Mouse (Mus musculus) left cerebral cortex, adult 2 months (tissue): Measurements from ENCODE around the gene Dnal1. TPM values are rescaled to one million over a fixed set of nuclear protein-coding genes. Genes with fewer than 3 reads are reported as not detected.
"Not testable (repeated sequence)": the region's sequence is repeated elsewhere in the genome, so short reads cannot be mapped to it uniquely, and the experiment has no call there.

ENCODE experiments used
- DNase-seq, 2 experiments: peaks; one replicate each; pipeline ENCODE4 v3.0.0; 2021 to 2022; ENCODE audit warnings: low spot score in 2 of 2, mixed read lengths in 1 of 2; ENCODE audit errors: extremely low spot score in 1 of 2
- H3K27ac ChIP-seq: fragments of 200-600 bp; 2 replicates; pipeline ENCODE4 v1.8.1; 2022
- H3K4me3 ChIP-seq: fragments of 200-600 bp; 2 replicates; pipeline ENCODE4 v1.8.1; 2022
- CTCF ChIP-seq: fragments of 200-600 bp; IDR thresholded peaks from 2 replicates; pipeline ENCODE4 v1.8.1; 2022; ENCODE audit warnings: antibody characterized with exemption, mild to moderate bottlenecking, moderate library complexity
- intact Hi-C: fragments of 180-260 bp; cut with DNase I; formaldehyde crosslinking; loops from one replicate; pipeline ENCODE4 v1.15.1; 2025
- total RNA-seq, 2 experiments: library from RNA; stranded (reverse); gene quantifications; 2 replicates each; pipeline ENCODE4 v1.2.3; 2021

Dnal1 gene
- total RNA-seq, 2 experiments from 2014 or later: 94.4 to 103 TPM

DNA sequence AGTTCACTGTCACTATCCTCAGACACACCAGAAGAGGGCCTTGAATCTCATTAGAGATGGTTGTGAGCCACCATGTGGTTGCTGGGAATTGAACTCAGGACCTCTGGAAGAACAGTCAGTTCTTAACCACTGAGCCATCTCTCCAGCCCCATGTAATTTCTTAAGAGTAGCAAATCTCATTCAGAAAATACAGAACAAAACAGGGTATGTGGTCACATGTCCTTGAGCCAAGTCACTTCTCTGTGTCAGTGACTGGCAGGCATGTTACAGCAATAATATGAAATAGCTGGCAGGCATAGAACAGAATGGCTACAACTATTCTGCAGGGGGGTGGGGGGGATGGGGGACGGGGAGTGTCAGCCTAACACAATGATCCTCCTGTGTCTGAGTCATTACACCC is 14.1 kb upstream of the Dnal1 start:
- intact Hi-C loops: no loop called here
- TF ChIP-seq CTCF: no peak
- no peak overlapping the region for H3K27ac ChIP-seq
- no peak for DNase-seq
- no peak overlapping the region; the same call in 1 of the 2 replicates for H3K4me3 ChIP-seq

DNA sequence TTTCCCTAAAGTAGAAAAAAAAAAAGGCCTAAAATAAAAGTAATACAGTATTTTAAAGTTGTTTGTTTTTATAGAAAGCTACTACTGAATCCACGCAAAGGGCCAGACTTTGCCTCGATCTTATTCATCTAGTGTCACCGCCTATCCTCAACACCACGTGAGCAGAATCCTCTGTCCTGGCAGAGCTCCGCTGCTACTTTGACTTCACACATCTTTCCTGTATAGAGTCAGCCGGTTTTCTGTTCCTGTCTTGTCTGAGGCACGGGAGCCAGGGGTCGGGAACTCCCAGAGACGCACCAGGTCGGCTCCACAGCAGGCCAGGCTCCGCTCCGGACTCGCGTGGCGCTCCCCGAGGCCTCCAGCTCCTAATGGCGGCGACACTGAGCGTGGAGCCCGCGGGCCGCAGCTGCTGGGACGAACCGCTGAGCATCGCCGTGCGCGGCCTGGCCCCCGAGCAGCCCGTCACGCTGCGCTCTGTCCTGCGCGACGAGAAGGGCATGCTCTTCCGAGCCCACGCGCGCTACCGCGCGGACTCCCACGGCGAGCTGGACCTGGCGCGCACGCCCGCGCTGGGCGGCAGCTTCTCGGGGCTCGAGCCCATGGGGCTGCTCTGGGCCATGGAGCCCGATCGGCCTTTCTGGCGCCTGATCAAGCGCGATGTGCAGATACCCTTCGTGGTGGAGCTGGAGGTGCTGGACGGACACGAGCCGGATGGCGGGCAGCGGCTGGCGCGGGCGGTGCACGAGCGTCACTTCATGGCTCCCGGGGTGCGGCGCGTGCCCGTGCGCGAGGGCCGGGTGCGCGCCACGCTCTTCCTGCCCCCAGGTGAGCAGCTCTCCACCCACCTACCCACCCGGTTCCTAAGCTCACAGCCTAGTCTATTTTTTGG is 13.3 kb upstream of the Dnal1 start, which contains the start of gene Acot6:
Acot6 (plus strand) TSS at position 51 of the 889 bp plus-strand sequence.
- intact Hi-C loops: not testable (repeated sequence)
- Histone ChIP-seq H3K4me3 (peak within 1 kb of the TSS; percentile 64), H3K27ac (peak within 1 kb of the TSS; percentile 84)
- DNase-seq: peak; percentile 31 to 52

DNA sequence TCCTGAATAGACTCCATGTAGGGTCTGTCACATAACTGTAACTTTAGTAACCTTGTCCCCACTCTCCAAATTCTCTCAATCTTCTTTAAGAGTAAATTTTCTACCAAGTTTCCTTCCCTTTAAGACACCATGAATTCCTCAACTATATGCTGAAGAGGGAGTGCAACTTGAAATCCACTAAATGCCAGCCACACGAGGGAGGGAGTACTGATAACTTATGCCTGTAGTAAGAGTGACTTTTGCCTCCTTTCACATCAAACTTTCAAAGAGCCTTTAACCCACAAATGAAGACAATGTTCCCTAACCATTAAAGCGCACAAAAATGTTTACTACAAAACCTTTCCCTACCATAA is 12.7 kb upstream of the Dnal1 start:
- Histone ChIP-seq H3K27ac (peak overlapping the region; percentile 84), H3K4me3 (peak overlapping the region; percentile 64)
- TF ChIP-seq CTCF: no peak
- no peak for DNase-seq
- intact Hi-C loops: no loop called here

DNA sequence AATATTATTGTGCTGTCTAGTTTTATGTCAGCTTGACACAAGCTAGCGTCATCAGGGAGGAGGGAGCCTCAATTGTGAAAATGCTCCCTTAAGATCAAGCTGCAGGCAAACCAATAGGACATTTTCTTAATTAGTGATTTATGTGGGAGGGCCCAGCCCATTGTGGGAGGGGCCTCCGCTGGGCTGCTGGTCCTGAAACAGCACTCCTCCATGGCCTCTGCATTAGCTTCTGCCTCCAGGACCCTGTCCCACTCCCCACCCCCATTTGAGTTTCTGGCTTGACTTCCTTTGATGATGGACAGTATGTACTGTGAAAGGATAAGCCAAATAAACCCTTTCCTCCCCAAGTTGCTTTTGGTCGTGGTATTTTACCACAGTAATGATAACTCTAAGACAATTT is 7.2 kb upstream of the Dnal1 start:
- no peak for DNase-seq
- Histone ChIP-seq H3K27ac (no peak overlapping the region), H3K4me3 (no peak overlapping the region)
- no peak for TF ChIP-seq CTCF
- intact Hi-C loops: no loop called here

DNA sequence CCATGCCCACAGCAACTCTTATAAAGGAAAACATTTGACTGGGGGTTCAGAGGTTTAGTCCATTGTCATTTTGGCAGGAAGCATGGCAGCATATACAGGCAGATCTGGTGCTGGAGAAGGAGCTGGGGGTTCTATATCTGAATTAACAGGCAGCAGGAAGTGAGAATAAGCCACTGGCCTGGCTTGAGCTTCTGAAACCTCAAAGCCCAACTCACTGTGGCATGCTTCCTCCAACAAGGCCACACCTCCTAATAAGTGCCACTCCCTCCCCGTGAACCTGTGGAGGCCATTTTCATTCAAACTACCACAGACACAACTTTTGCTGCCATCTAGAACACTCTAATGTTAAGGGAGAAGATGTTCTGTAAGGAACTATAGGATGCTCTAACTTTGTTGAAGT is 6.5 kb upstream of the Dnal1 start:
- TF ChIP-seq CTCF: no peak
- intact Hi-C loops: no loop called here
- no peak for DNase-seq
- Histone ChIP-seq H3K27ac (no peak overlapping the region), H3K4me3 (no peak overlapping the region)

DNA sequence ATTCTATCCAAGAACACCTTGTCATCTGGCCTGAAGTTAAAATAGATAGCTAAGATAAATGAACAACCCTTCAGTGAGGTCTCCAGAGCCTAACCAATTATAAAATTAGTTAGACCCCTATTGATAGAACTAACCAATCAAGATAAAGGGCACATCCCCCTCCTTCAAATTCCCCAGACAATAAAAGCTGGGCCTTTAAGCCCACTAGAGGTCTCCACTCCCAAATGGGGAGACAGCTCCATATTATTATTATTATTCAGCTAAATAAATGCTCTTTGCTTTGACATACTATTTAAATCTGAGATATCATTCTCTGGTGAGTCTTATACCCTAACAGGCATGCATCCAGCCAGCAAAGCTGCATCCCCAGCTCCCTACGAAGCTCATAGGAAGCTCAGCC is 4.2 kb upstream of the Dnal1 start:
- peak; percentile 5; the same call in 1 of the 2 replicates for TF ChIP-seq CTCF
- H3K27ac ChIP-seq: no peak overlapping the region
- no peak overlapping the region for H3K4me3 ChIP-seq
- intact Hi-C loops: no loop called here
- DNase-seq: no peak

DNA sequence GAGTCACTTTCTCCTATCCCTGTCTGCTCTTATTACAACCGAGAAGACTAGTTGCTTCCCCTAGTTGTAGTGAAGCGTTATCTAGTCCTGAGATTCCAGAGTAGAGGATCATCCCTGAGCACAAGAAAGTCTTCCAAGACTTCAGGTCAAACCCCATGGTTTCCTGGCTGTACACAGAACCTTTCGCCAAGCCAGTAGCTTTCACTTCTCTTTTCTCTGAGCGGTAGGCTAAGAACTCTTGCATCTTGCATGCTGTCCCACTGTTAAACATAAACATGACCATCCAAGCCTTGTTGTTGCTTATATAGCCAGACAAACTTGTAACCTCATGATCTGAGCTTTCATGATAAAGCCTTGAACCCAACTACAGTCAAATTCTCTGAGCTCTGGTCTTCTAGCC is 3.4 kb upstream of the Dnal1 start:
- Histone ChIP-seq H3K4me3 (no peak overlapping the region), H3K27ac (no peak overlapping the region)
- TF ChIP-seq CTCF: no peak
- no peak for DNase-seq
- intact Hi-C loops: no loop called here

DNA sequence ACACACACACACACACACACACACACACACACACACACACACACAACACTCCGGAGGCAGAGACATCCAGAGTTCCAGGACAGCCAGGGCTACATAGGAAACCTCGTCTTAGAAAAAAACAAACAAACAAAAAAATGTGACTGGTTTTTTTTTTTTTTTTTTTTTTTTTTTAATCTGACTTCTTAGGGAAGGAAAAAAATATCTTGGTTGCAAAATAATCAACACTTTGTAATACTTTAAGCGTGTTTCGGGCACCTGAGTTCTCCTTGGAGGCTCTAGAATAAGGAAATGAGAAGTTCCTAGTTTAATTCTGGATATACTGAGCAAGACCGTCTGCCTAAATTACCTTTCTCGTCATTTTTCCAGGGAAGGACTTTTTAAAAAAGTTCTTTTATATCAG is 490 bp upstream of the Dnal1 start:
- no peak for DNase-seq
- Histone ChIP-seq H3K4me3 (peak overlapping the region; percentile 75), H3K27ac (peak overlapping the region; percentile 50; the same call in 1 of the 2 replicates)
- intact Hi-C loops: no loop called here
- TF ChIP-seq CTCF: no peak

DNA sequence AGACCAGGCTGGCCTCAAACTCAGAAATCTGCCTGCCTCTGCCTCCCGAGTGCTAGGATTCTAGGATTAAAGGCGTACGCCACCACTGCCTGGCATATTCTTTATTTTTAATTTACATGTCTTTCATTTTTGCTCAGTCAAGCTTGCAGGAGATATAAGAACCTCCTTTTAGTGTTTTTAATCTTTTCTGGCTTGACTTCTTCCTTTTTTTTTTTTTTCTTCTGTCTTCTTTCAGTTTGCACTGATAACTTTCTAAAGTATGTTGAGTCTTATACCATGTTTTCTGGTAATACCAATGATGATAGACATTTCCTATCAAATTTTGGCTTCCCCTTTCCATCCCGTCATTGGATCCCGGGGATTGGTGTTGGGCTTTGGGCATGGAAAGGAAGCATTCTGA is 5.4 kb downstream of the Dnal1 start:
- DNase-seq: no peak
- no peak overlapping the region for H3K4me3 ChIP-seq
- no peak for TF ChIP-seq CTCF
- intact Hi-C loops: no loop called here
- H3K27ac ChIP-seq: no peak overlapping the region

DNA sequence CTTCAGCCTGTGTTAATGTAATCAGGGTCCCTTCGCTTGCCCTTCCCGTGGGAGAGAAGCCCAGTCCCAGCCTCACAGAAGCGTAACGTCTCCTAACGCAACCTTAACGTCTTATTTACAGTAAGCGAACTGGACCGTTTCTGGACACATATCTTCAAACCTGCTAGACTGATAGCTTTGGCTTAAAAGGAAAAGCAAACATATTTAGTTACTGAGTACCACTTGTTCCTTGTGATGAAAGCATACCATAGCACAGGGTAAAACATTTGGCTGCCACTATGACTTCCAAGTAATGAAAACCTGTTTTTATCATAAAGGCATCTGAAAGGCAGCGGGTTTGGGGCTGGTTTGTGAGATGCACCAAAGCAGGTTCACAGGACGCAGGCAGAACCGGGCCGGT is 11.7 kb downstream of the Dnal1 start:
- no peak overlapping the region for H3K4me3 ChIP-seq
- H3K27ac ChIP-seq: no peak overlapping the region
- intact Hi-C loops: no loop called here
- TF ChIP-seq CTCF: no peak
- no peak for DNase-seq

DNA sequence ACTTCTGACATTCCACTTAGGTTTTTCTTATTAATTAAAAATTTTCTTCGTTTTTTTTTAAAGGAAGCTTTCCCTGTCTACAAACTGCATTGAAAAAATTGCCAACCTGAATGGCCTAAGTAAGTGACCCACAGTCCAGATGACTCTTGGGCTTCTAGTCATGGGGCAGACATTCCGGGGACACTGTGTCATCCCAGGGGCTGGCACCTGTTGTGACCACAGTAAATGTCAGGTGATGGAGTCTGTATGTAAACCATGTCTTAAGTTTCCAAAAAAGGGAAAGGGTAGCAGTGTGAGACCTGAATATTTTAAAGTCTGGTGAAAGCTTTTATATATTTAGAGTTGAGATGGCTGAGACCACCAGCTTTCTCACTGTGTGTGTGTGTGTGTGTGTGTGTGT is 12.7 kb downstream of the Dnal1 start:
- DNase-seq: no peak
- Histone ChIP-seq H3K4me3 (no peak overlapping the region), H3K27ac (no peak overlapping the region)
- TF ChIP-seq CTCF: no peak
- intact Hi-C loops: no loop called here

DNA sequence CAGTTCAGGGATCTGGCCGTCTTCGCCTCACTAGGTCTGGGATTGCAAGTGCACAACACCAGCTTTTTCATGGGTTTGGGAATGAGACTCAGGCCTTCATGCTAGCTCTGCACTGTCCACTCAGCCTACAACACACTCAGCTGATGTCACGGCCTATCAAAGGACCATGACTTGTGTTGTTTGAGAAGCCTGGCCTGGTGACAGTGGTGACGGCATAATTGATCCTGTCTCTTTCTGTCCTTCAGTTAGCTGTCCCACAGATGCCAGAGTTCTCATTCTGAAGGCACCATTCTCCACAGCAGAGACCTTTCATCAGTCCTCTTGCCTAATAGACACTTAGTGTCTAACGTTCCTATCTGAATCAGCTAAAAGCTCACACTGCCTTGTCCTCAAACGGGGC is 14.4 kb downstream of the Dnal1 start:
- intact Hi-C loops: no loop called here

DNA sequence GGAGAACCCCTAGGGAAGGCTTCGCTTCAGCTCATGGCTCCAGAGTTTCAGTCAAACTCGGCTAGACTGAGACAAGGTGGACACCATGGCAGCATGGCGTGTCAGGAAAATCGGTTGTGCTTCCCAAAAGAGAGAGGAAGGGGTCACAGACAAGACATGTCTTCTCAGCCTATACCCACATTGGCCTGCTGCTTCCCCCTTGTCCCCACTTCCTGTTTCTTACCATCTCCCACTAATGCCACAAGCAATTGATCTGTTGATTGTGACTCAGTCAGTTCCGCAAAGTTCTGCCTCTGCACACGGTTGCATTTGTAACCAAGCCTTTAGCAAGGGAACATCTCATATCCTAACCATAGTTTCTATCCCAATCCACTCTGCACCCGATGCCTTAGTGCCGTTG is 15.8 kb downstream of the Dnal1 start:
- H3K27ac ChIP-seq: no peak overlapping the region
- intact Hi-C loops: no loop called here
- DNase-seq: no peak
- no peak for TF ChIP-seq CTCF
- no peak overlapping the region for H3K4me3 ChIP-seq

More for the DNA sequence above, 14.4 kb downstream of the Dnal1 start:
- no peak overlapping the region for H3K27ac ChIP-seq
- no peak for TF ChIP-seq CTCF
- DNase-seq: no peak
- no peak overlapping the region for H3K4me3 ChIP-seq
